Mouse (Mus musculus): Measurements from ENCODE around the gene Gcnt7.

- TF ChIP-seq POLR2A (IDR thresholded peaks at IDR 0.05; ENCODE audit: low read depth, low read length) (no peak), CTCF (IDR thresholded peaks at IDR 0.05; ENCODE audit: borderline replicate concordance, insufficient read depth, low read length) (no peak)
Observed at GRCm38 (mm10) chr2:172480296-172480695, 21.9 kb upstream of the Gcnt7 start.

Data from embryonic fibroblast, embryonic 13.5 days (primary cell).